Mouse (Mus musculus): Measurements from ENCODE around the gene Snrpd3. TPM values are rescaled to one million over a fixed set of nuclear protein-coding genes. Genes with fewer than 3 reads are reported as not detected.
"Not testable (repeated sequence)": the region's sequence is repeated elsewhere in the genome, so short reads cannot be mapped to it uniquely, and the experiment has no call there.

The Snrpd3 gene
- polyA plus RNA-seq (2015; fragmentation: Nextera tagmentation; extraction: Ambion mirVana), result 122 and 127 TPM in 2 replicates

DNA sequence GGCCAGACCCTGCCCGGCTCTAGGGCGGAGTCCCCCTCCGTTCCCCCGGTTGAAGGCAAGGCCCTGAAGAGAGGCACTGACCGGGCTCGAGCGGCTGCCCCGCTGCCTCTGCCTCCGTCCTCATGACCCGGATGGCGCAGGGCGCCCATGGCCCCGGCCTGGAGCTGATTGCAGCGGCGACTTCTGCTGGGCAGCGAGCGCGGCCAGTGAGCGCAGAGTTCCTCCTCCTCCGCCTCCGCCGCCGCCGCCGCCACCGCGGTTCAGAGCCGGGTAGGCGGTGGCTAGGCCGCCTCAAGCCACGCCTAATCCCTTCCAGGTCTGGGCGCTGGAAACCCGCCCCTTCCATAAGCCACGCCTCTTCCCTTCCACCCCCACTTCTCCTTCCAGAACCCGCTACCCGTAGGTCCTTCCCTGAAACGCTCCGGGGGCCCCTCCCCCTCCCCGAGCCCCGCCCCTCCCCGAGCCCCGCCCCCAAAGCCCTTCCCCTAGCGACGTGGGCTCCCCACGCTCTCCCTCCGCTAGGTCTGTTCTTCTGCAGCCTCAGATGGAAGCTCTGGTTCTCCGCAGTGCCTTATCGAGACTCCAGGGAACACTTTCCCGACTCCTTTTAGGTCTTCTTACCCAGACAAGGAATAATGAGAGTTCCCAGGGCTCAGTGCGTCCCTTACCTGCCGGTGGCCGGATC lies at the start of gene Snrpd3:
Snrpd3 (plus strand) TSS at position 479 of the 685 bp plus-strand sequence.
- Histone ChIP-seq H3K27me3 (replicated peaks) (no peaks in the 10 kb centered on the region), H3K9ac (peak within 1 kb of the TSS; percentile 96), H3K4me1 (peaks cover 27% of the 10 kb centered on the region), H3K27ac (peak within 1 kb of the TSS; percentile 96), H3K4me2 (peak within 1 kb of the TSS; percentile 80), H3K36me3 (replicated peaks) (peaks cover 8% of the 10 kb centered on the region; the same call in 1 of the 2 replicates), H3K4me3 (peak within 1 kb of the TSS; percentile 85), H3K9me3 (no peaks in the 10 kb centered on the region)
- WGBS, result under 1% methylated on average over 41 of the region's 52 CpGs
- ATAC-seq (replicated peaks), result peak; percentile 94

DNA sequence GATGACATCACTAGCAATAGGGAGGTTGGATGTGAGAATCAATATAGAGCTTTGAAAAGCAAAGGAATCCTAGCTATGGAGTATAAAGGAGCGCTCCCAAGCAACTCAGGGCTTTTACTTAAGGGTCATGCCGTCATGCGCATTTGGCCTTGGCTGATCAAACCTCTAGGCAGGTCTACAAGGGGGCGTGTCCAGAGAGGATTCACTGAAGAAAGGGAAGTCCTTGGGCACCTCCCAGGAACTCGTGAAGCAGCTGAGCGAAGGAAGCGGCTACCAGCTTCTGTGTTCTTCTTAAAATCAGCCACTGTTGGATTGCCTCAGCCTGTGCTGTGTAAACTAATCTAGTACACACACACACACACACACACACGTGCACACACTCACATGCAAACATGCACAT lies 43.9 kb upstream of the Snrpd3 start:
- H3K27ac ChIP-seq, result no peak overlapping the region
- WGBS, result 74% methylated on average over 8 of the region's 8 CpGs
- no peak overlapping the region for H3K4me2 ChIP-seq
- no peak overlapping the region for H3K4me3 ChIP-seq
- no peak overlapping the region for H3K9ac ChIP-seq
- no peak for ATAC-seq (replicated peaks)
- no peaks in the 10 kb centered on the region for H3K36me3 ChIP-seq (replicated peaks)
- H3K4me1 ChIP-seq, result 0 out of 2 replicates have a peak, but pooled peaks cover 4% of the 10 kb centered on the region
- H3K27me3 ChIP-seq (replicated peaks), result no peaks in the 10 kb centered on the region
- no peaks in the 10 kb centered on the region for H3K9me3 ChIP-seq

DNA sequence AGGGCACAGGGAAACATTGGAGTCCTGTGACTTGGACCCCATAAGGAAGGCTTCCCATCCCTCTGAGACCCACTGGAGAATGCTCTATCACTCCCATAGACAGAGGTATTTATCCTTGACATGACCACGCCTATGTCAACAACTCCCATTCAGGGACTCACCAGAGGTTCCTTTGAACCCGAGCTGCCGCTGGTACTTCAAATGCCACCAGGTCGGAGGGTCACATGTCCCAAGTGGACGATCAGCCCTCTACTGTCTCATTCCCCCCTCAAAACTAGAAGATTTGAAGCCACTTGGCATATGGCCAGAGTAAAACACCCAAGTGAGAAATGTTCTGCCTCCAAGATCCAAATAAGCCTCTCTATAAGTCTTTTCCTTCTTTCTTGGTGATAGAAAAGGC lies 42.8 kb upstream of the Snrpd3 start:
- 0 out of 2 replicates have a peak, but pooled peaks cover 4% of the 10 kb centered on the region for H3K4me1 ChIP-seq
- 38% methylated on average over 5 of the region's 5 CpGs for WGBS
- ATAC-seq (replicated peaks), result no peak

DNA sequence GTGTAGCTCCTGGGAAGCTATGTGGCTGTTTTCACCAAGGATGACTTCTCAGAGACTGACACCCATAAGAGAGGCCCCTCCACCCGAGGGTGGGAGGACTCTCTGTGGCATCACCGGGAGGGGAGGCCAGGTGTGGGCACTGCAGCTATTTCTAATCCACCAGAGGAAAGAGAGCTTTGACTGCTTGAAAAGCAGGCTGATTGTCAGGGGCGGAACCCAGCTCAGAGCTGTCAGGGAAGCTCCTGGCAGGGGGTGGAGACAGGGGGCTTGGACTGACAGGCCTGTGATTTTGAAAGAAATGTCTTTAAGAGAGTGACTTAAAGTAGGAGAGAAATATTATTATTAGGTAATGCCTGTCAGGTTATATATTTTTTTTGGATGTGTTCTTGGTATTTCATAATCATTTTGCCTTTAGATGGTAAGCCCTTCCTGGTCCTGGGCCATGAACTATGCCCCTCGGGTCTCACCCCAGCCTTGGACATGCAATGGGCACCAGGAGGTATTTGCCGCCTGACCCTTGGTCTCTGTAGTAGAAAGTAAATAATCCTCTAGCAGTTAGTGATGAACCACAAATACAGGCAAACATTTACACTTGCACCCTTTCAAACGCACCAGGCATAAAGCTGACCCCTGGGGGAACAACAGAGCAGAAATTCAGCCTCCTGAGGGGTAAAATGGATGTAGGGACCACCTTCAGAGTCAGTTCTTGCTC lies 42.1 kb upstream of the Snrpd3 start:
- H3K27me3 ChIP-seq (replicated peaks); H3K4me3 ChIP-seq; ATAC-seq (replicated peaks); H3K4me1 ChIP-seq; H3K36me3 ChIP-seq (replicated peaks); H3K9ac ChIP-seq; H3K27ac ChIP-seq; H3K9me3 ChIP-seq; H3K4me2 ChIP-seq: not testable (repeated sequence)
- 24% methylated on average over 5 of the region's 6 CpGs for WGBS

More for the DNA sequence above, 42.8 kb upstream of the Snrpd3 start:
- no peaks in the 10 kb centered on the region for H3K36me3 ChIP-seq (replicated peaks)
- H3K27me3 ChIP-seq (replicated peaks), result no peaks in the 10 kb centered on the region
- no peak overlapping the region for H3K27ac ChIP-seq
- no peak overlapping the region for H3K4me3 ChIP-seq
- no peaks in the 10 kb centered on the region for H3K9me3 ChIP-seq
- no peak overlapping the region for H3K4me2 ChIP-seq
- H3K9ac ChIP-seq, result no peak overlapping the region

DNA sequence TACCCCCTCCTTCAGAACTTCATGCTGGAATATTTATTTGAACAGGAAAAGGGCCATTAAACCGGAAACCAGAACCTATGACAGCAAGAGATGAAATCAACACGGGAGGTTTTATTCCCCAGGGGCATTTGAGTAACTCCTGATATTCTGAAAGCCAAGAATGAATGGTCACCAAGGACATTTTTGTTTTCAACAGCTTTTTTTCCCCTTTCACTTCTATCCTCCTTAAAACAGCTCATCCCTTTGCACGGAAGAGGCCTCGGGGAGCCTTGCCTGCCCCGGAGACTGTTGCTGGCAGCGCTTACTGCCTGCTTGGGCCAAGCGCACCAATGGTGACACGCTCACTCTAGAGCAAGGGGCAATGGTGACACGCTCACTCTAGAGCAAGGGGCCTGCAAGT lies 40.3 kb upstream of the Snrpd3 start:
- ATAC-seq (replicated peaks), result no peak
- no peak overlapping the region for H3K9ac ChIP-seq
- no peak overlapping the region for H3K4me3 ChIP-seq
- H3K4me1 ChIP-seq, result 0 out of 2 replicates have a peak, but pooled peaks cover 4% of the 10 kb centered on the region
- H3K4me2 ChIP-seq, result no peak overlapping the region
- 85% methylated on average over 9 of the region's 9 CpGs for WGBS
- no peak overlapping the region for H3K27ac ChIP-seq
- no peaks in the 10 kb centered on the region for H3K27me3 ChIP-seq (replicated peaks)
- H3K9me3 ChIP-seq, result no peaks in the 10 kb centered on the region
- H3K36me3 ChIP-seq (replicated peaks), result no peaks in the 10 kb centered on the region

DNA sequence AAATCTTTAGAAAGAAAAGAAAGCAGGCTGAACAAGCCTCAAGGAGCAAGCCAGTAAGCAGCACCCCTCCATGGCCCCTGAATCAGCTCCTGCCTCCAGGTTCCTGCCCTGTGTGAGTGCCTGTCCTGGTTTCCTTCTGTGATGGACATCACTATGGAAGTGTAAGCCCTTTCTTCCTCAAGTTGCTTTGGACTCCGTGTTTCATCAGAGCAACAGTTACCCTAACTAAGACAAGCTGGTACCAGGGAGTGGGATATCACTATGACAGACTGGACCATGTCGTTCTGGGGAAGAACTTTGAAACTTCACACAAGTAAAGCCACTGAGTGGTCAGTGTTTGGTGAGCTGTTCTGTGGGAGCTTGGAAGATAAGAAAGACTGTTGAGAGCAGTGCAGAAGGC lies 37.4 kb upstream of the Snrpd3 start:
- ATAC-seq (replicated peaks), result no peak
- Histone ChIP-seq H3K4me2 (no peak overlapping the region), H3K9ac (no peak overlapping the region), H3K27me3 (replicated peaks) (no peaks in the 10 kb centered on the region), H3K4me1 (0 out of 2 replicates have a peak, but pooled peaks cover 1% of the 10 kb centered on the region), H3K36me3 (replicated peaks) (no peaks in the 10 kb centered on the region), H3K9me3 (no peaks in the 10 kb centered on the region), H3K27ac (no peak overlapping the region), H3K4me3 (no peak overlapping the region)
- 92% methylated on average over 2 of the region's 2 CpGs for WGBS

DNA sequence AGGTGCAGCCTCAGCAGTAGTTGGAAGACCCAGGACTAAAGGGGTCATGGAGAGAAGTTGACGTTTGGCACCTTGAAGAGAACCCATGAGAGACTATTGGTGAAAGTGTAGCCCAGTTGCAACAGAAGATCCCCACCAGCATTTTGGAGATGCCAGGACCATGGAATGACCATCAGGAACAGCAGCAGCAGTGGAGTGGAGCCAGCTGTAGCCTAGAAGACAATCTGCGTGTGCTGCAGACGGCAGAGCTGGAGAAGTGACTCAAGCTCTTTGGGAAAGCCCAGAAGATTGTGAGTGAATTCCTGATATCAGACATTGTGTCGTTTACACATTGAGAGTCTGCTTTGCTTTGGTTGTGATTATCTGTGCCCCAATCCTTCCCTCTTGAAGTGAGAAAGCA lies 35.6 kb upstream of the Snrpd3 start:
- Histone ChIP-seq H3K27ac (no peak overlapping the region), H3K36me3 (replicated peaks) (no peaks in the 10 kb centered on the region), H3K9ac (no peak overlapping the region), H3K4me3 (no peak overlapping the region), H3K27me3 (replicated peaks) (no peaks in the 10 kb centered on the region), H3K9me3 (no peaks in the 10 kb centered on the region), H3K4me2 (no peak overlapping the region), H3K4me1 (no peaks in the 10 kb centered on the region)
- 85% methylated on average over 4 of the region's 4 CpGs for WGBS
- no peak for ATAC-seq (replicated peaks)

DNA sequence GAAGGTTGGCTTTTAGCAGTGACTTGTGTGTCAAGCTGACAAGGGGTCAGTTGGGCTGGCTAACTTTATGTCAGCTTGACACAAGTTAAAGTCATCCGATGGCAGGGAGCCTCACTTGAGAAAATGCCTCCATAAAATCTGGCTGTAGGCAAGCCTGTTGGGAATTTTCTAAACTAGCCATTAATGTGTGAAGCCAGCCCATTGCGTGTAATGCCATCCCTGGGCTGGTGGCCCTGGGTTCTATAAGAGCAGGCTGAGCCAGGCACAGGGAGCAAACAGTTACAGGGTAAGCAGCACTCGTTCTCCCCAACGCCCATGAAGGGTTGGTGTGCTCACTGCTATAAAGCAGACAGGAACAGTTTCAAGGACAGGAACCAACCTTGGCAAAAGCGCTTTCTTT lies 35.1 kb upstream of the Snrpd3 start:
- Histone ChIP-seq H3K4me2 (no peak overlapping the region), H3K36me3 (replicated peaks) (no peaks in the 10 kb centered on the region), H3K4me1 (no peaks in the 10 kb centered on the region), H3K27ac (no peak overlapping the region), H3K9ac (no peak overlapping the region), H3K4me3 (no peak overlapping the region), H3K27me3 (replicated peaks) (no peaks in the 10 kb centered on the region), H3K9me3 (no peaks in the 10 kb centered on the region)
- ATAC-seq (replicated peaks), result no peak
- 92% methylated on average over 5 of the region's 5 CpGs for WGBS

DNA sequence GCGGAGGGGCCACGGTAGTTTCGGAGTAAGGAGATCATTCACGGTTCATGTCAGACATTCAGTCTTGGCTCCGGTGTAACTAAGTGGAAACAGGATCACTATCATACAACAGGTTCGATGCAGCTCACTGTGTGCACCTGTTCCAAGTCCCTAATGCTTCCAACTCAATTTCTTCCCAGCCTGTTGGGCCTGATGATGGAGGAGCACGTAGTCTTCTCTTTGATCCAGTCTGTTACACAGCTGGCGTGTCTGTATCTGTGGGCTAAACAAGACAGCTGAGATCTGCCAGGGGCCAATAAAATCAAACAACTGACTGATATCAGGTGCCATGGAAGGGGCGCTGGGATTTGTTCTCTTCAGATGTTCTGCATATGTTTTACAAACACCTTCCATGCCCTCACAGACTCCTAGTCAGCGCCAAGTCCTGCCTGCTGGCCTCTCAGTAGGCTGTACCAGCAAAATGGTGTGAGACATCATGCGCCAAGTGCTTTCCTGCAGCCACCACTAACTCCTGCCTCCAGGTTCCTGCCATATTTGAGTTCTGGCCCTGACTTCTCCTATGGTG lies 34.4 kb upstream of the Snrpd3 start:
- no peak overlapping the region for H3K4me3 ChIP-seq
- H3K27ac ChIP-seq, result no peak overlapping the region
- 81% methylated on average over 11 of the region's 11 CpGs for WGBS
- no peak overlapping the region for H3K9ac ChIP-seq
- no peaks in the 10 kb centered on the region for H3K27me3 ChIP-seq (replicated peaks)
- no peak for ATAC-seq (replicated peaks)
- no peak overlapping the region for H3K4me2 ChIP-seq
- no peaks in the 10 kb centered on the region for H3K4me1 ChIP-seq
- H3K36me3 ChIP-seq (replicated peaks), result no peaks in the 10 kb centered on the region
- no peaks in the 10 kb centered on the region for H3K9me3 ChIP-seq

DNA sequence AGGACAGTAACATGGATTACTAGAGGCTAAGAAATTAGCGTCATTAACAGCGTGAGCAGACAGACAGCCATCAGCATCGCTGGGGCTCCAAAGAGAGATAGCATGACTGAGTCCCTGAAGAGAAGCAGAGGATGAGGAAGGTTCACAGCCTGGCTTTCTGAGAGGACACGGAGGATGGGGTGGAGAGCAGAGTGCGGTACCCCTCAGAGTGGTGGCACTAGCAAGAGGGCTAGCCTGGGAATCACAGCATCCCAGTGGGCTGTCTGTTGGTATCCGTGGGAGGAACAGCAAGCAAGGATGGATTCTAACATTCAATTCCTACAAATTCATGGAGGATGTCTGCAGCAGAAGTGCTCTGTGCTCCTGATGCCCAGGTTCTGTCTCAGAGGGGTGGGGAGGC lies 33.3 kb upstream of the Snrpd3 start:
- Histone ChIP-seq H3K27me3 (replicated peaks) (no peaks in the 10 kb centered on the region), H3K4me1 (no peaks in the 10 kb centered on the region), H3K9me3 (no peaks in the 10 kb centered on the region), H3K4me2 (no peak overlapping the region), H3K9ac (no peak overlapping the region), H3K27ac (no peak overlapping the region), H3K4me3 (no peak overlapping the region), H3K36me3 (replicated peaks) (no peaks in the 10 kb centered on the region)
- WGBS, result 92% methylated on average over 6 of the region's 6 CpGs
- ATAC-seq (replicated peaks), result no peak

DNA sequence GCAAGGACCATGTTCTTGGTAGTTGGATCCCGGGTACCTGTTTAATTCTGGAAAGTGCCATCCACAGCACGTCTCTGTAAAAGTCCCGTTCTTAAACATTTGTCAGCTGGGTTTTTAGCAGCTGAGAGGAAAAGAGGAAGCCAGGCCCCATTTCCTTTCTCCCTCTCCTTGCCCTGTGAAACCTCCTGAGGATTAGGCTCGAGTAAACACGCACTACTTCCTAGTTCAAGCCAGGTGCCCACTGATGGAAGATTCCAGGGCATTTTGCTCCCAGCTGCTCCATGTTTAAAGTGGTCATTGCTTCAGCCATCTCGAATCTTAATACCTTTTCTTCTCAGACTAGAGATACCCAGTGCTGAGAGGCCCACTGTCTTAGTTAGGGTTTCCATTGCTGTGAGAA lies 32.6 kb upstream of the Snrpd3 start:
- H3K9me3 ChIP-seq, result no peaks in the 10 kb centered on the region
- H3K4me1 ChIP-seq, result no peaks in the 10 kb centered on the region
- H3K36me3 ChIP-seq (replicated peaks), result no peaks in the 10 kb centered on the region
- no peak overlapping the region for H3K9ac ChIP-seq
- no peak overlapping the region for H3K4me2 ChIP-seq
- H3K27ac ChIP-seq, result no peak overlapping the region
- no peaks in the 10 kb centered on the region for H3K27me3 ChIP-seq (replicated peaks)
- H3K4me3 ChIP-seq, result no peak overlapping the region
- no peak for ATAC-seq (replicated peaks)
- WGBS, result 85% methylated on average over 6 of the region's 6 CpGs

DNA sequence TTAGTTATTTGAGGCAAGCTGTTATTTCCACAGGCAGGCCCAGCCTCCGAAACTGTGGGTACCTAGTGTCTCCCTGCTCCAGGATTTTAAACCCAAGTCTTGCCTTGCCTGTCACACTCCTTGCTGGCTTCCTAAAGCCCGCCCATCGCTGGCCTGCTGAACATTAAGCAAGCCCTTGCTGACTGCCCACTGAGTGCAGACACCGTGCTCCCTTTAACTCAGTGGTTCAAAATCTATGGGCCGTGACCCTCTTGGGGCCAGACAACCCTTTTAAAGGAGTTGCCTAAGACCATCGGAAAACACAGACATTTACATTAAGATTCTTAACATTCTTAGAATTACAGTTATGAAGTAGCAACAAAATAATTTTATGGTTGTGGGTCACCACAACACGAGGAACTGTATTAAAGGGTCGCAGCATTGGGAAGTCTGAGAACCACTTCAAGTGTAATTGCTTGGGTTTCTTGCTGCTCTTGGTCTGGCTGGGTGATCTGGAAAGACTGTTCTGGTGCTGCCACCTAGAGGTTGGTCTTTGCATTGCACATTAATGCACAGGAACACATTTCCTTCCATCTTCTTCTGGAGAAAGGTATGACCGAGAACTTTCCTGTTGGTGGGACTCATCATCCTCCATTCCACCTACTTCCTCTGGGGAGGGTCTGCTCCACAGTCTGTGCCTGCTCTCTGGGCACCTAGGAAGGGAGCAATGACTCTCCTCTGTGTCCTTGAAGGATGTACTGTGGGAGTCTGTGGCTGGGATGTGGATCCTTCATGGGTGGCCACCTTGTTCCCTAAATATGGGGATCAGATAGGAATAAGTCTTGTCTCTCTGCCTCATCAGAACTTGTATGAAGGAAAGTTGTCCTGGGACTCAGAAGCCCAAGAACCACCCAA lies 31.0 kb upstream of the Snrpd3 start:
- peak; percentile 63; the same call in 1 of the 2 replicates for ATAC-seq (replicated peaks)
- Histone ChIP-seq H3K27ac (no peak overlapping the region), H3K36me3 (replicated peaks) (no peaks in the 10 kb centered on the region), H3K9me3 (no peaks in the 10 kb centered on the region), H3K4me2 (no peak overlapping the region), H3K27me3 (replicated peaks) (no peaks in the 10 kb centered on the region), H3K4me1 (no peaks in the 10 kb centered on the region), H3K4me3 (no peak overlapping the region), H3K9ac (no peak overlapping the region)
- WGBS, result 48% methylated on average over 9 of the region's 9 CpGs

Measured in midbrain, embryonic 15.5 days (tissue).